Mouse (Mus musculus) adrenal gland, postnatal 36 days (tissue): ENCODE data around the gene Ptprcap. TPM values are rescaled to one million over a fixed set of nuclear protein-coding genes. Genes with fewer than 3 reads are reported as not detected.
"Not testable (repeated sequence)": the region's sequence is repeated elsewhere in the genome, so short reads cannot be mapped to it uniquely, and the experiment has no call there.

ENCODE experiments used
- DNase-seq, 2 experiments: peaks; one replicate each; pipeline ENCODE4 v3.0.0; 2021; ENCODE audit warnings: mixed read lengths in 1 of 2
- long read RNA-seq, 2 experiments: library from polyadenylated mRNA; stranded (forward); transcript quantifications; one replicate each; pipeline ENCODE4 v2.0.0; 2021; ENCODE audit warnings: borderline sequencing depth in 2 of 2
- total RNA-seq, 2 experiments: library from RNA; stranded (reverse); gene quantifications; 2 replicates each; pipeline ENCODE4 v1.2.3; 2021

Ptprcap gene
- total RNA-seq: 1 to 10 TPM; 1.4 to 3.1 TPM
- long read RNA-seq, experiment 1, partial matches to known transcripts: 0 of 3 reads
- long read RNA-seq, experiment 1, other reads (novel, unspliced or antisense): 3 of 3 reads
- long read RNA-seq, experiment 2, partial matches to known transcripts: 0 of 3 reads
- long read RNA-seq, experiment 2, other reads (novel, unspliced or antisense): 3 of 3 reads

GRCm38 (mm10) chr19:4153232-4153654 lies at the start of gene Ptprcap:
Ptprcap (plus strand) TSS chr19:4153604.
- no peak for DNase-seq

DNA sequence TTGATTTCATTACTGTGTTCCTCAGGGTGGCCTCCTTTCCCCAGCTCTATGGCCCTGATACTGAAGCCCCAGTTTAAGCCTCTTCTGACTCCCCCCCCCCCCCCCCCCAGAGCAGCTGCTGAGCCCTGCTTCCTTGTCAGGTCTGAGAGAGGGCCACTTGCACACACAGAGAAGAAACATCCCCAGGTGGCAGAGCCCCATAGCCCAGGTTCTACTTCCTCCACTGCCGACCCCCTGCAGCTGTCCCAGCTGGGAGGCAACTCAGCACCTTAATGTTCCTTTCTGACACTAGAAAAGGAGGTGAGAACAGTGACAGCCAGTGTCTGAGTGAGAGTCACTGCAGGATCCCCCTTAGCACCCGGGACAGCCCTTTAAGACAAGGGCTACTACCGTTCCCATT lies 49.6 kb upstream of the Ptprcap start:
- no peak for DNase-seq

DNA sequence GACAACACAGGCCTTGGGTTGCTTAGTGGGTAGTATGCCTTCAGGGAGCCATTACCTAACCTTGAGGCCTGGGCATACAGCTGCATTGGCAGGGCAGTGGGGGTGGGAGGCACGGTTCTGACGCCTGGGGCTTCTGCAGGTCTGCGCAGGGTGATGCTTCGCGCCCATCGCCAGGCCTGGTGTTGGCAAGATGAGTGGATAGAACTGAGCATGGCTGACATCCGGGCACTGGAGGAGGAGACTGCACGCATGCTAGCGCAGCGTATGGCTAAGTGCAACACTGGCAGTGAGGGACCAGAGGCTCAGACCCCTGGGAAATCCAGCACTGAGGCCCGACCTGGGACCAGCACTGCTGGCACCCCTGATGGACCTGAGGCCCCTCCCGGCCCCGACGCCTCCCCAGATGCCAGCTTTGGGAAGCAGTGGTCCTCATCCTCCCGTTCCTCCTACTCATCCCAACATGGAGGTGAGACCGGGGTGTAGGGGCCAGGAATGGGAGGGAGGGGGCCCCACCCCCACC lies 48.7 kb upstream of the Ptprcap start:
- no peak for DNase-seq

DNA sequence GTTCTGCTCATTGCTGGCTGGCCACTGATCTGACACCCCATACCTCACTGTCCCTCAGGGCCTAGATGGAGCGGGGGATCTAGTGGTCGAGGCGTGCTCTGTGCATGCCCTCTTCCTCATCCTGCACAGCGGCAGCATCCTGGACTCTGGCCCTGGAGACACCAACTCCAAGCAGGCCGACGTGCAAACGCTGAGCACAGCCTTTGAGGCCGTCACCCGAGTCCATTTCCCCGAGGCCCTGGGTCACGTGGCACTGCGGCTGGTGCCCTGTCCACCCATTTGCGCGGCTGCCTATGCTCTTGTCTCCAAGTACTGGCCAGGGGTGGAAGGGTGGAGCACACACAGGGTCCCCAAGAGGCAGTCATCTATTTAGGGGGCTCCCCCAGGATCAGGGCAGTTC lies 46.8 kb upstream of the Ptprcap start:
- DNase-seq: no peak

DNA sequence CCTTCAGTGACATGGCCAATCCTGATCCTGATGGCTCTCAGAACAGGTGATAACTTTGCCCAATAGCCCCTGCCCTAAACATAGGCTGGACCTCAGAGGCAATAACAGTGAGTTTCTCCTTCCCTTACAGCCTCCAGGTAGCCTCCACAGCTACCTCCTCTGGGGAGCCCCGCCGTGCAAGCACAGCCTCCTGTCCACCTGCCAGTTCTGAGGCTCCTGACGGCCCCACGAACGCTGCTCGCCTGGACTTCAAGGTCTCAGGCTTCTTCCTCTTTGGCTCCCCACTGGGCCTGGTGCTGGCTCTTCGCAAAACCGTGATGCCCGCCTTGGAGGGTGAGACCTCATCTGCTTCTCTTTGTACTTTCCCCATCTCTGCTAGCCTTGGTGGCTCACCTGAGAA lies 44.9 kb upstream of the Ptprcap start:
- DNase-seq: no peak

GRCm38 (mm10) chr19:4112063-4112960 lies 41.1 kb upstream of the Ptprcap start:
- DNase-seq: no peak

DNA sequence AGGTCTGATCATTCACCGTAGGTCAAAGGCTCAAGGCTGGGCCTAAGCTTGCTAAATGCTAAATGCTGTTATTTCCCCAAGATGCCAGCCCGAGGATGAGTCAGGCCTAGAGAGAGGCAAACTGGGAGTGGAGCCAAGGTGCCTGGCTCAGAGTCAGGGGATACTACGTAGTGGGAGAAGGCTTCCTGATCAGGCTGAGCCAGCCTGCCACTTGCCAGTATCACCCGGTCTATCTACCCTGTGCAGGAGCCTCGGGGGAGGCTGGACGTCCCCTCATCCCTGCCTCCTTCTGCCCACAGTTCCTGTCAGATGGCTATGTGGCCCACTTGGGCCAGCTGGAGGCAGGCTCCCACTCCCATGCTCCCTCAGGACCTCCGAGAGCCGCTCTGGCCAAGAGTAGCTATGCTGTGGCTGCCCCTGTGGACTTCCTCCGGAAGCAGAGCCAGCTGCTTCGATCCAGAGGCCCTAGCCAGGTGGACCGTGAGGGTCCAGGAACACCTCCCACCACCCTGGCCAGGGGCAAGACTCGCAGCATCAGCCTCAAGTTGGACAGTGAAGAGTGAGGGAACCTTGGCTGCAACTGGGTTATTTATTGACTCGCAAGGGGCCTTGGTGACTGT lies 40.1 kb upstream of the Ptprcap start:
- peak; percentile 97 to 99 for DNase-seq

GRCm38 (mm10) chr19:4113806-4114230 lies 39.6 kb upstream of the Ptprcap start:
- DNase-seq: peak; percentile 56 to 60

GRCm38 (mm10) chr19:4114551-4114950 lies 38.9 kb upstream of the Ptprcap start:
- DNase-seq: no peak

DNA sequence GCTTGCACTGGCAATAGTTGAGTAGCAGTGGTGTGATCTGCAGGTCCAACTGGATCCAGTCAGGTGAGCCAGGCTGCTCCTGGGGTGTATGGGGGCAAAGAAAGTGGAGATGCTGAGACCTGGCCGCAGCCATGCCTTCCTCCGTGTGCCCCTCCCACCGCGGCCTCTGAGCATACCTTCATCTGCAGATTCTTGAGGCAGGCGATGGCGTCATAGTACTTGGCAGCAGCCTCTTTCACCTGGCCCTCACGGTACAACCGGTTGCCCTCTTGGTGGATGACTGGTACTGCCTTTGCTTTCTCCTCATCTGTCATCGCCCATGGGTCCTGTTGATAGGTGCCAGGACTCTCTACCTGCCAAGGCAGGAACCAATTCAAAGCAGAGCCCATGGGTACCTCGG lies 38.3 kb upstream of the Ptprcap start:
- no peak for DNase-seq

GRCm38 (mm10) chr19:4115816-4116215 lies 37.6 kb upstream of the Ptprcap start:
- no peak for DNase-seq

GRCm38 (mm10) chr19:4117006-4117405 lies 36.4 kb upstream of the Ptprcap start:
- DNase-seq: no peak

GRCm38 (mm10) chr19:4118350-4118749 lies 35.1 kb upstream of the Ptprcap start:
- no peak for DNase-seq

GRCm38 (mm10) chr19:4119716-4120487 lies 33.5 kb upstream of the Ptprcap start:
- DNase-seq: no peak

GRCm38 (mm10) chr19:4120496-4120895 lies 32.9 kb upstream of the Ptprcap start:
- DNase-seq: no peak

DNA sequence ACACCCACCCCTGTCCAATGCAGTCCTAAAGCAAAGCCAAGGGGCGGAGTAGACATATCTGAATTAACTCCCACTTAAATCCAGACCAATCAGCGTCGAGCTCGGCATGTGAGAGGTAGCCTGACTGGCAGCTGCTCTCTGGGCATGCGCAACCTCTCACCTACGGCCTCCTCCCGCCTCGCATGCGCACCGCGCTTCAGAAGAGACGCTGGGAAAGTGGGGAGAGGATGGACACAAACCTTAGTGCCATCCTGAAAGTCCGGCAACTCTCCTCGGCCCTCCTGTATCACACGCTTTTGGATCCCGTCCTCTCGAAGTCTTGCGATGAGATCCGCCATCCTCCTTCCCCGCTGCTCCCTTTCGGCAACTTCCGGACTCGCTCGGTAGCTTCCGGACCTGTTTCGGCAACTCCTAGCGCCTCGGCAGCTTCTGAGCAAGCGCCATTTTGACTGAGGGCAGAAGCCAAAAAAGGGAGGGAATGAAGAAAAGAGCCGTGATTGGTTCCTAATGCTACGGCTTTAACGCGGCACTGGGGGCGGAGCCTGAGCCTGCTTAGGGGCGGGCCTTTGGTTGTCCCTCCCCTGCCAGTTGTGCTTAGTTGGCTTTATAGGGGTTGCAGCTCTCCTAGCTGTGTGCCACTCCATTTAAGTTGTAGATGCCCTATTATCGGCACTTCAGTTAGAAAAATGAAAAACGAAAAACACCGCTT lies 32.2 kb upstream of the Ptprcap start:
- peak; percentile 97 to 98 for DNase-seq

DNA sequence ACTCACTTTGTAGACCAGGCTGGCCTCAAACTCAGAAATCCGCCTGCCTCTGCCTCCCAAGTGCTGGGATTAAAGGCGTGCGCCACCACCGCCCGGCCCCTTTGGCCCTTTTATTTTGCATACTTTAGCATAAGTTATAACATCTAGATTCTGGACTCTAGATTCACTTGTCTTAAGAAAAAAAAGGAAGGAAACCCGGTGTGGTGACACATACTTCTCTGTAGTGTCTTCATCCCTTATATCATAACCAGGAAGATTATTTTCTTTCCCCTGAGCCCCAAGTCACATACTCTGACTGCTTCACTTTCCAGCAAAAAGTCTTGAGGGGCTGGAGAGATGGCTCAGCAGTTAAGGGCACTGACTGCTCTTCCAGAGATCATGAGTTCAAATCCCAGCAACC lies 31.5 kb upstream of the Ptprcap start:
- DNase-seq: not testable (repeated sequence)

- DNase-seq: no peak
Observed at GRCm38 (mm10) chr19:4122411-4123370, 30.7 kb upstream of the Ptprcap start.

GRCm38 (mm10) chr19:4124432-4124831 lies 29.0 kb upstream of the Ptprcap start:
- no peak for DNase-seq

DNA sequence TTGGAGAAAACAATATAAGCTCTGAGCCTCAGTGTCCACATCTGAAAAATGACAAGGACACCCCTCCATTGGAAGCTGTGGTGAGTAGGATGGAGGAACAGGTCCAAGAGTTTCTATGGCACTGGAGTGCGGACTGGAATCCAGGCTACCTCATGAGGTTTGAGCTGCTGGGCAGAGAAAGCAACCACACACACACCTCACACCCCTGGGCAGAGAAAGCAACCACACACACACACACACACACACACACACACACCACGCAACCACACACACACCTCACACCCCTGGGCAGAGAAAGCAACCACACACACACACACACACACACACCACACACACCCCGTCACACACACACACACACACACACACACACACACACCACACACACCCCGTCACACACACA lies 28.1 kb upstream of the Ptprcap start:
- not testable (repeated sequence) for DNase-seq
